Mouse (Mus musculus) left cerebral cortex, adult 18-20 months (tissue): ENCODE measurements at regions not wholly inside any gene's neighbourhood (a gene's known extent, or its start where the extent isn't known, plus 50 kb on each side); places are given as distances from the start of the nearest gene placed in this dataset.

Source experiments
- DNase-seq, 2 experiments: peaks; one replicate each; pipeline ENCODE4 v3.0.0; 2021 to 2022; ENCODE audit warnings: low spot score in 2 of 2, mixed read lengths in 1 of 2

GRCm38 (mm10) chr9:8443315-8443714, 100.6 kb upstream of the Trpc6 start:
- peak in 1 of 2 experiments; percentile 8 for DNase-seq

GRCm38 (mm10) chr9:8451471-8451870, 92.5 kb upstream of the Trpc6 start:
- no peak for DNase-seq

DNA sequence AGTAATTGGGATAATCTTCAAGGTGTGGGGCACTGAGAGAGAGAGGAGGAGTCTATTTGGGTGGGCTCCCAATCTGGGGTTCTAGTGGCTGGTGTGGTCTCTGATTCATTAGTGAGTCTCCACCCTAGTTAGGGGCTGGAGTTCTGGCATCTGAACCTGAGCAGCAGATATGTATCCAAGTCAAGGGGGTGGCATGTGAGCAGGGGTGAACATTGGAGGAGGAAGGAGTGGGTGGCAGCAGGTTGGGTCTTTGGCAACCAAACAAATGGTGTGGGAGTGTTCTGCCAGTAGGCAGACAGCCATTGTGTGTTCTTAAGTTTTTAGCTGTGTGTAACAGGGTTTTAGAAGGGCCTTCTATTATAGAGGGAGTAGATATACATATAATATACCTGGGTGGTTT, 90.4 kb upstream of the Trpc6 start:
- DNase-seq, result no peak

- no peak for DNase-seq
These were observed 89.4 kb upstream of the Trpc6 start for GRCm38 (mm10) chr9:8454557-8454956.

DNA sequence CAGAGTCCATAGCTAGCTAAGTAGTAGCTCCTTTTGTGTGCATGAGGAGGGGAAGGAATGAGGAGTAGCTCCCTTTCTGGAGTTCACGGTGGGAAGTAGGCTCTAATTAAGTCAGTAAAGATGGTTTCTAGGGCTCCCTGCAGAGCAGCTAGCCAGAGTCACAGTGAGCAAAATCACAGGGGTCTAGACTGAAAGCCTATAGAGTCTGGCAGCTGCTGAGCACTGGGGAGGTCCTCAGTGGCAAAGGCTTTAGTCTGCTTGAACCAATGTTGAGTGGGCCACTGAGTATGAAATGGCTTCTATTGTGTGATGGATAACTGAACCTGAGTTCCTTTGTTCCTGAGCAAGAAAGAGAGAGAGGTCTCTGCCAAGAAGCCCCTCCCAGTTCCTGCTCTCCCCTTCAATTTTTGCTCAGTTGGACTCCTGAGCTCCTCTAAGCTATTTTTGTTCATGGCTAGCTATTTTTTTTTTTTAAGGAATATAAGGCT, 84.8 kb upstream of the Trpc6 start:
- no peak for DNase-seq

DNA sequence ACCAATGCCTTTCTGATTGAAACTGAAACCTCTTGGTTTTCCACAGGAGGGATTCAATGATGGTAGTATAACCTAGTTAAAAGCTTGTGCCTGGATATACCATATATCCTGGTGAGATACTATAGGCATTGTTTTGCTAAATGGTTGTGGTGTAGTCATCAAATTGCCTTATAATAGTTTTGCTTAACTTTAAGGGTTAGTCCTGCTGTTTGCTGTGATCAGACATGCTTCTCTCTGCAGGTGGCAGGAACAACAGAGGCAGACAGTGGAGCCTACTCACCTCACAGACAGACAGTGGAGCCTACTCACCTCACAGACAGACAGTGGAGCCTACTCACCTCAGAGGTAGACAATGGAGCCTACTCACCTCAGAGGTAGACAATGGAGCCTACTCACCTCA, 82.2 kb upstream of the Trpc6 start:
- DNase-seq, result no peak

DNA sequence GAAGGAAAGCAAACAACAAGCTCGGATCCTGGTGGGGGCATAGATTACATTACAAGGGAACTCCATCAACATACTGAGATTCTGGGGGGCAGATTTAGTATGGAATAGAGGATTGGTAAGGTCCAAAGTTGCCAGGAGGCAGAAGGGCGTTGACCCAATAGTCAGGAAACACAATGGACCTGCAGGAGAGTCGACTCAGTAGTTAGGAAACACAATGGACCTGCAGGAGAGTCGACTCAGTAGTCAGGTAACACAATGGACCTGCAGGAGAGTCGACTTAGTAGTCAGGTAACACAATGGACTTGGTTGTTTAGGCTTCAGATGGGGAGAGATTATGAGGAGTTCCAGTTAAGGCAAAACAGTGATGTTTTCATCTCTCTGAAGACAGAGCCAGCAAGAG, 81.1 kb upstream of the Trpc6 start:
- DNase-seq, result no peak

GRCm38 (mm10) chr9:8486525-8486924, 57.4 kb upstream of the Trpc6 start:
- DNase-seq, result no peak

- DNase-seq, result no peak
These were observed 56.1 kb upstream of the Trpc6 start for GRCm38 (mm10) chr9:8487821-8488220.
